Mouse (Mus musculus) lung, embryonic 14.5 days (tissue): Measurements from ENCODE around the gene Tob1. TPM values are rescaled to one million over a fixed set of nuclear protein-coding genes. Genes with fewer than 3 reads are reported as not detected.

Source experiments
- ATAC-seq: fragments of 200-750 bp; cut with Nextera tagmentation; 2 replicates; pipeline ENCODE4 v1.8.0; 2017; ENCODE audit warnings: mild to moderate bottlenecking, moderate TSS enrichment, moderate library complexity; ENCODE audit not compliant: insufficient read depth
- DNase-seq: peaks from one replicate; pipeline ENCODE4 v3.0.0-alpha.2; 2015
- H3K27ac ChIP-seq: fragments of 300-500 bp; sonication (generic); 2 replicates; pipeline ENCODE4 v1.5.1; 2014; ENCODE audit warnings: low read depth, mild to moderate bottlenecking, moderate library complexity
- H3K27me3 ChIP-seq: fragments of 300-500 bp; sonication (generic); 2 replicates; pipeline ENCODE4 v1.6.1; 2014; ENCODE audit warnings: low read length, control low read depth; ENCODE audit not compliant: insufficient read depth
- H3K36me3 ChIP-seq: fragments of 300-500 bp; sonication (generic); 2 replicates; pipeline ENCODE4 v1.6.1; 2014; ENCODE audit warnings: control low read depth; ENCODE audit not compliant: insufficient read depth
- H3K4me1 ChIP-seq: fragments of 300-500 bp; sonication (generic); 2 replicates; pipeline ENCODE4 v1.6.1; 2014; ENCODE audit warnings: antibody characterized with exemption, control low read depth; ENCODE audit not compliant: insufficient read depth
- H3K4me2 ChIP-seq: fragments of 300-500 bp; sonication (generic); 2 replicates; pipeline ENCODE4 v1.6.1; 2014; ENCODE audit warnings: mild to moderate bottlenecking
- H3K4me3 ChIP-seq: fragments of 300-500 bp; sonication (generic); 2 replicates; pipeline ENCODE4 v1.5.1; 2014; ENCODE audit warnings: low read depth, low read length
- H3K9ac ChIP-seq: fragments of 300-500 bp; sonication (generic); 2 replicates; pipeline ENCODE4 v1.6.1; 2014
- H3K9me3 ChIP-seq: fragments of 300-500 bp; sonication (generic); 2 replicates; pipeline ENCODE4 v1.6.1; 2016; ENCODE audit warnings: low read depth, low read length, control low read depth
- CTCF ChIP-seq: IDR thresholded peaks from 2 replicates; pipeline ENCODE4 v1.5.1; 2016; ENCODE audit warnings: antibody characterized with exemption, low read depth
- WGBS: fragments of 180-500 bp; shearing (Covaris S2); extraction: QIAGEN DNeasy Blood & Tissue Kit; methylation state at CpG from one replicate; pipeline ENCODE4 v1.1.7; 2014; 5-methylcytosine and 5-hydroxymethylcytosine counted together
- polyA plus RNA-seq: library from polyadenylated mRNA; unstranded; fragments of >200 nt; fragmentation: Nextera tagmentation; extraction: Ambion mirVana; gene quantifications from 2 replicates; pipeline ENCODE4 v1.2.1, GENCODE M21; 2014

Gene Tob1
- polyA plus RNA-seq, 1 experiment from 2014 or later, result 18.2 TPM

DNA sequence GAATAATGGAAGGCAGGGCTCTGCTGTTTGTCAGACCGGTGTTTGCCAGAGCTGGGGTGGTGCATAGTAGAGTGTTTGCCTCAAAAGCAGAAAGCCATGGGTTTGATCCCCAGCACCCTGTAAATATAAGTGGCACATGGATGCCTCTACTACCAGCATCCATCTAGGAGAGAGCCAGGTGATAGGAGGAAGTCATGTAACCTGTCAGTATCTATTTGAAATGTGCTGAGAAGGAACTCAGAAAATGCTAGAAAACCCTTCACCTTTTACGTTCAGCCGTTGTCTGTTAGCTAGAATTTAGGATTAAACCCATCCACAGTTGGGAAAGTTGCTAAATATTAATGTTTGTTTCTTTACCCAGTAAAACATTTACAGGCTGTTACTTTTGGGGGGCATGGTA lies 4.3 kb downstream of the Tob1 start:
- Histone ChIP-seq H3K36me3 (peaks cover 19% of the 10 kb centered on the region), H3K27me3 (no peaks in the 10 kb centered on the region), H3K27ac (no peak overlapping the region), H3K4me2 (no peak overlapping the region), H3K9ac (no peak overlapping the region), H3K4me1 (0 out of 2 replicates have a peak, but pooled peaks cover 2% of the 10 kb centered on the region), H3K4me3 (no peak overlapping the region), H3K9me3 (no peaks in the 10 kb centered on the region)
- TF ChIP-seq CTCF, result no peak
- ATAC-seq, result no peak
- DNase-seq, result no peak
- WGBS, result 92% methylated on average over 3 of the region's 3 CpGs

DNA sequence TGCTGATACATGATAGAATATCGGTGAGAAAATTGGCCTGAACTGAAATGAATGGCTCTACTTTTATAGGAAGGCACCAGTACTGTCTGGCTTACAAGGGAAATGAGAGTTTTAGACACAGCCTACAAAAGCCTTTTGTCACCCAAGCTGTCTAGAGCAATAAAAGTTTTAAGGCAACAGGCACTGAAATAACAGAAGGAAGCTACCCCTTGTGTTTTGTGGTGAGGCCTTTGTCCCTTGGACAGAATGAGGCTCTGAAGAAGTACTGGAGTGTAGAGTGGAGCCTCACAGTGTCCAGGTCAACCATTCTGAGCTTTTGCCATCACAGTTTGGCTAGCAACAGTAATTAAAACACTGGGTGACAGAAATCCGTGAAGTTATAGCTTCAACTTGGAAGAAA lies 5.0 kb downstream of the Tob1 start:
- Histone ChIP-seq H3K9ac (no peak overlapping the region), H3K9me3 (no peaks in the 10 kb centered on the region), H3K27me3 (no peaks in the 10 kb centered on the region), H3K4me1 (0 out of 2 replicates have a peak, but pooled peaks cover 2% of the 10 kb centered on the region), H3K36me3 (peaks cover 19% of the 10 kb centered on the region), H3K27ac (no peak overlapping the region), H3K4me2 (no peak overlapping the region), H3K4me3 (no peak overlapping the region)
- TF ChIP-seq CTCF, result no peak
- ATAC-seq, result no peak
- DNase-seq, result no peak
- WGBS, result 62% methylated on average over 2 of the region's 2 CpGs

GRCm38 (mm10) chr11:94221257-94221656 lies 10.0 kb downstream of the Tob1 start:
- no peaks in the 10 kb centered on the region for H3K9me3 ChIP-seq
- H3K4me3 ChIP-seq, result no peak overlapping the region
- DNase-seq (no peak), ATAC-seq (no peak)
- no peaks in the 10 kb centered on the region for H3K27me3 ChIP-seq
- H3K27ac ChIP-seq, result no peak overlapping the region
- H3K36me3 ChIP-seq, result no peaks in the 10 kb centered on the region
- 85% methylated on average over 7 of the region's 7 CpGs for WGBS
- H3K9ac ChIP-seq, result no peak overlapping the region
- TF ChIP-seq CTCF, result no peak
- H3K4me2 ChIP-seq, result no peak overlapping the region
- no peaks in the 10 kb centered on the region for H3K4me1 ChIP-seq

GRCm38 (mm10) chr11:94223531-94223930 lies 12.3 kb downstream of the Tob1 start:
- H3K4me3 ChIP-seq, result no peak overlapping the region
- DNase-seq (no peak), ATAC-seq (no peak)
- H3K27ac ChIP-seq, result no peak overlapping the region
- H3K9me3 ChIP-seq, result no peaks in the 10 kb centered on the region
- H3K4me1 ChIP-seq, result no peaks in the 10 kb centered on the region
- WGBS, result 66% methylated on average over 9 of the region's 9 CpGs
- no peak overlapping the region for H3K9ac ChIP-seq
- TF ChIP-seq CTCF, result no peak
- H3K27me3 ChIP-seq, result no peaks in the 10 kb centered on the region
- H3K36me3 ChIP-seq, result no peaks in the 10 kb centered on the region
- H3K4me2 ChIP-seq, result no peak overlapping the region

DNA sequence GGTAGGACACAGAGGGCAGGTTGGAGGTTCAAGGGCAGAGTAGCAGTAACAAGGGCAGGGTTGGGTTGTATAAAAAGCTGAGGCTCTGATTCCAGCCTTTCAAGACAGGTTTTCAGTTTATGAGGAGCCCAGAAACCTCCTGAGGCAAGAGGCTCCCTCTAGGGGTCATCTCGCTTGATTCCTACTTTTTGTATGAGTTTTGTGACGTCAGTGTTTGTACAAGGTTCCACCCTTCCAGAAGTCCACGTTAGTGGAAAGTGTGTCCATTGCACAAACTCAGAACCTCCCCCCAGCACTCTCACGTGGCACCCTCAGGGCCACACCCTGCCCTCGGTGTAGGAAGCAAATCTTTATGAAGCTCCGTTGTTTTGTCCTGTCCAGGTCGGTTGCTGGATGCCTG lies 14.7 kb downstream of the Tob1 start:
- Histone ChIP-seq H3K36me3 (no peaks in the 10 kb centered on the region), H3K9me3 (no peaks in the 10 kb centered on the region), H3K27me3 (no peaks in the 10 kb centered on the region), H3K4me2 (peak overlapping the region; percentile 37; the same call in 1 of the 2 replicates), H3K27ac (no peak overlapping the region), H3K9ac (no peak overlapping the region), H3K4me1 (no peaks in the 10 kb centered on the region), H3K4me3 (no peak overlapping the region)
- 24% methylated on average over 7 of the region's 7 CpGs for WGBS
- peak; percentile 66 for ATAC-seq
- peak; percentile 89 for DNase-seq
- TF ChIP-seq CTCF, result peak; percentile 71

DNA sequence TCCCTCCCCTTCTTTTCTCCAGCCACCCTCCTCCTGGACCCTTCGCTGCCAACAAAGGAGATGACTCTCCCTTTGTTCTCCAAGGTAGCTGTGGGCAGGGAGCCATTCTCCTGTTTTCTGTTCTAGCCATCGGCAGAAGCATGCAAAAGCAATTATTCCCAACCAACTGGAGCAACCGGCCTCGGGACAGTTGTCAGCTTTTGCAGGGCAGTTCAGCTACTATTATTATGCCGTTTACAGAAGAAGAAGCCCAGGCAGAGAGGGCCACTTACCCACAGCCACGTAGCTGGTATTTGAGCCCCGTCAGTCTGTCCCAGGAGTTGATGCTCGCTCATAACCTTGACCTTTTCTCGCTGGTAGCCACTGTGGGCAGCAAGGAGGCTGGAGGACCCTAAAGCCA lies 17.2 kb downstream of the Tob1 start:
- Histone ChIP-seq H3K9me3 (no peaks in the 10 kb centered on the region), H3K27me3 (no peaks in the 10 kb centered on the region), H3K36me3 (no peaks in the 10 kb centered on the region), H3K4me1 (no peaks in the 10 kb centered on the region), H3K27ac (no peak overlapping the region), H3K9ac (no peak overlapping the region), H3K4me3 (no peak overlapping the region), H3K4me2 (no peak overlapping the region)
- WGBS, result 51% methylated on average over 9 of the region's 9 CpGs
- no peak for TF ChIP-seq CTCF
- DNase-seq (no peak), ATAC-seq (no peak)

- DNase-seq (no peak), ATAC-seq (no peak)
- Histone ChIP-seq H3K4me2 (no peak overlapping the region), H3K36me3 (no peaks in the 10 kb centered on the region), H3K4me3 (no peak overlapping the region), H3K9ac (no peak overlapping the region), H3K4me1 (no peaks in the 10 kb centered on the region), H3K9me3 (no peaks in the 10 kb centered on the region), H3K27ac (no peak overlapping the region), H3K27me3 (no peaks in the 10 kb centered on the region)
- TF ChIP-seq CTCF, result no peak
- 84% methylated on average over 5 of the region's 5 CpGs for WGBS
Observed at GRCm38 (mm10) chr11:94229207-94229960, 18.1 kb downstream of the Tob1 start.

DNA sequence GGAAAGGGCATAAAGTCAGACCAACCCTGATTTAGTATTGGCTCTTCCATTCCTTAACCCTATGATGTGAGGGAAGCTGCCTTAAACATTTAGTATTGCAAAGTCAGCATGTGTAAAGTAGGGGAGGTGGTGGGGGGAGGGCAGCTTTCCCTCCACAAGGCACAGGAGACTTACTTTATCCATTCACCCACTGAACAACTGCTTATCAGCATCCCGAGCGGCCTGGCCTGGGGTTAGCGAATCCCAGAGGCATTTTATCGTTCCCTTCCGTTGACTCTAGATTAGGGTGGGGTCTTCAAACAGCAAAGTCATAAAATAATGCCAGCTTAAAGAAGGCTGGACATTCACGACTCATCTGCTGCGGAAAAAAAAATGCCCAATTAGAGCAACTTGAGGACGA lies 19.0 kb downstream of the Tob1 start:
- H3K4me1 ChIP-seq, result no peaks in the 10 kb centered on the region
- no peak overlapping the region for H3K4me2 ChIP-seq
- H3K4me3 ChIP-seq, result no peak overlapping the region
- ATAC-seq, result no peak
- no peak overlapping the region for H3K27ac ChIP-seq
- H3K27me3 ChIP-seq, result no peaks in the 10 kb centered on the region
- no peaks in the 10 kb centered on the region for H3K9me3 ChIP-seq
- no peak for TF ChIP-seq CTCF
- H3K9ac ChIP-seq, result no peak overlapping the region
- no peak for DNase-seq
- no peaks in the 10 kb centered on the region for H3K36me3 ChIP-seq
- 39% methylated on average over 8 of the region's 8 CpGs for WGBS
